Mouse (Mus musculus) thymus, postnatal 14 days (tissue): ENCODE measurements around the gene Rhot1.
"Not testable (repeated sequence)": the region's sequence is repeated elsewhere in the genome, so short reads cannot be mapped to it uniquely, and the experiment has no call there.

Source experiments
- DNase-seq: peaks from one replicate; pipeline ENCODE4 v3.0.0; 2021

Rhot1 gene

GRCm38 (mm10) chr11:80196351-80196750 is 12.5 kb upstream of the Rhot1 start:
- DNase-seq = no peak

- no peak for DNase-seq
Measured at GRCm38 (mm10) chr11:80199316-80199715, 9.5 kb upstream of the Rhot1 start.

- DNase-seq = no peak
Measured at GRCm38 (mm10) chr11:80199773-80200172, 9.0 kb upstream of the Rhot1 start.

GRCm38 (mm10) chr11:80200326-80200725 is 8.5 kb upstream of the Rhot1 start:
- peak; percentile 42 for DNase-seq

- DNase-seq = no peak
Measured at GRCm38 (mm10) chr11:80202296-80202695, 6.5 kb upstream of the Rhot1 start.

GRCm38 (mm10) chr11:80204037-80204436 is 4.8 kb upstream of the Rhot1 start:
- DNase-seq = no peak

- no peak for DNase-seq
Measured at GRCm38 (mm10) chr11:80204941-80205340, 3.9 kb upstream of the Rhot1 start.

- no peak for DNase-seq
Measured at GRCm38 (mm10) chr11:80208465-80208859, 357 bp upstream of the Rhot1 start.

GRCm38 (mm10) chr11:80210321-80210720 is 1.5 kb downstream of the Rhot1 start:
- no peak for DNase-seq

GRCm38 (mm10) chr11:80212282-80212681 is 3.5 kb downstream of the Rhot1 start:
- no peak for DNase-seq

GRCm38 (mm10) chr11:80215291-80215690 is 6.5 kb downstream of the Rhot1 start:
- DNase-seq = no peak

- DNase-seq = no peak
Measured at GRCm38 (mm10) chr11:80218657-80219293, 10.0 kb downstream of the Rhot1 start.

- DNase-seq = not testable (repeated sequence)
Measured at GRCm38 (mm10) chr11:80230066-80230465, 21.2 kb downstream of the Rhot1 start.

GRCm38 (mm10) chr11:80237278-80237677 is 28.5 kb downstream of the Rhot1 start:
- DNase-seq = no peak

GRCm38 (mm10) chr11:80238306-80238705 is 29.5 kb downstream of the Rhot1 start:
- no peak for DNase-seq

- no peak for DNase-seq
Measured at GRCm38 (mm10) chr11:80247026-80247425, 38.2 kb downstream of the Rhot1 start.

- DNase-seq = no peak
Measured at GRCm38 (mm10) chr11:80248531-80248930, 39.7 kb downstream of the Rhot1 start.

GRCm38 (mm10) chr11:80264137-80264536 is 55.3 kb downstream of the Rhot1 start:
- DNase-seq = no peak

GRCm38 (mm10) chr11:80271096-80271495 is 62.3 kb downstream of the Rhot1 start:
- no peak for DNase-seq

GRCm38 (mm10) chr11:80275011-80275410 is 66.2 kb downstream of the Rhot1 start:
- DNase-seq = no peak

- no peak for DNase-seq
Measured at GRCm38 (mm10) chr11:80278054-80278453, 69.2 kb downstream of the Rhot1 start.

- no peak for DNase-seq
Measured at GRCm38 (mm10) chr11:80283786-80284185, 75.0 kb downstream of the Rhot1 start.

- no peak for DNase-seq
Measured at GRCm38 (mm10) chr11:80284641-80285040, 75.8 kb downstream of the Rhot1 start.

GRCm38 (mm10) chr11:80287150-80287549 is 78.3 kb downstream of the Rhot1 start:
- peak; percentile 77 for DNase-seq

- peak; percentile 39 for DNase-seq
Measured at GRCm38 (mm10) chr11:80289701-80290445, 81.1 kb downstream of the Rhot1 start.
